9 mouse cellular contexts compared by ENCODE assay signal in the genomic region with DNA sequence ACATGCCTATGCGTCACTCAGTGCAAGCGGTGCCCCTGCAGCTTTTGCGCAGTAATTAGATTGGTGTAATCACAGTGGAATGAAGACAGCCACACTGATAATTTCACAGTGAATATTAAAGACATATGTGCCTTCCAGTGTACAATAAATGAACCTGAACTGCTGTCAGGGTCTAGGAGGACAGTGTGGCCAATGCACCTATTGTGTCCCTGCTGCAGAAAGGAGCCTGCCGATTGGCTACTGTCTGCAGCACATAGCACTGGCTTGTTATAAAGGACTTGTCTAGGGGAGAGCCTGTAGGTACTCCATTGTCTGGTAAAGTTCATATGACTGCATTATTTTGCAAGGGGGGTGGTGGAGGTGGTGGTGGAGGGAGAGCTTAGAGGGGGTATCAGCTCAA.
DNase-seq lines count a peak whose midpoint lies in the region; ATAC-seq lines count a peak whose summit lies in the region.
"Had no signal": no experiment of that assay in that cellular context is flagged by ENCODE, and none has a peak within 500 bp of the region (broad histone marks: within the 10 kb centered on the region; RNA-seq: fewer than 3 reads in every experiment).

No protein-coding gene starts in this region.

- ATAC-seq in hindbrain, embryonic 12.5 days (ENCODE audit: low FRiP score), result peak; percentile 87
- peak; percentile 69 for ATAC-seq in midbrain, embryonic 11.5 days (ENCODE audit: low FRiP score)

- intact Hi-C loops in gastrocnemius, postnatal 36 days (cut with DNase I), result no loop called here

- no peaks in the 10 kb centered on the region for H3K27me3 ChIP-seq in hindbrain, embryonic 12.5 days
- H3K27me3 ChIP-seq in midbrain, embryonic 11.5 days (ENCODE audit: control insufficient read depth, insufficient read depth, low read length), result no peaks in the 10 kb centered on the region

- 49% methylated on average over 4 of the region's 4 CpGs for WGBS in hindbrain, embryonic 12.5 days
- 86% methylated on average over 4 of the region's 4 CpGs for WGBS in midbrain, embryonic 11.5 days

- DNase-seq in brain, embryonic 18.5 days (ENCODE audit: low read depth, low spot score), result peak; percentile 73
- peak; percentile 55 to 70 for DNase-seq in cerebellum, postnatal 36 days
- peak; percentile 86 for DNase-seq in midbrain, embryonic 11.5 days (ENCODE audit: low spot score, missing footprints)
- DNase-seq in gastrocnemius, adult 8-10 months (ENCODE audit: low spot score in 2 of 2), result no peak
- no peak for DNase-seq in kidney, adult 11 months
- DNase-seq in gastrocnemius, postnatal 36 days, result no peak
- no peak for DNase-seq in MN1 (ENCODE audit: low spot score)

- peaks cover 25% of the 10 kb centered on the region for H3K4me1 ChIP-seq in hindbrain, embryonic 12.5 days
- peaks cover 30% of the 10 kb centered on the region for H3K4me1 ChIP-seq in midbrain, embryonic 11.5 days (ENCODE audit: control insufficient read depth, insufficient read depth, low read length)

- no peaks in the 10 kb centered on the region for H3K36me3 ChIP-seq in hindbrain, embryonic 12.5 days
- no peaks in the 10 kb centered on the region for H3K36me3 ChIP-seq in midbrain, embryonic 11.5 days (ENCODE audit: control insufficient read depth, insufficient read depth, low read length)

- peak overlapping the region; percentile 30; the same call in 1 of the 2 replicates for H3K4me3 ChIP-seq in hindbrain, embryonic 12.5 days
- H3K4me3 ChIP-seq in midbrain, embryonic 11.5 days (ENCODE audit: low read depth, low read length), result no peak overlapping the region

- peak overlapping the region; percentile 53 for H3K4me2 ChIP-seq in hindbrain, embryonic 12.5 days (replicated peaks)
- peak overlapping the region; percentile 39 for H3K4me2 ChIP-seq in midbrain, embryonic 11.5 days

- peak overlapping the region; percentile 94 for H3K27ac ChIP-seq in hindbrain, embryonic 12.5 days
- peak overlapping the region; percentile 80 for H3K27ac ChIP-seq in midbrain, embryonic 11.5 days (ENCODE audit: low read depth, low read length)
- H3K27ac ChIP-seq: liver, embryonic 14.5 days had no signal

- H3K9me3 ChIP-seq in hindbrain, embryonic 12.5 days (replicated peaks), result no peaks in the 10 kb centered on the region
- H3K9me3 ChIP-seq in midbrain, embryonic 11.5 days (ENCODE audit: control insufficient read depth, low read length), result no peaks in the 10 kb centered on the region

- peak overlapping the region; percentile 53 for H3K9ac ChIP-seq in hindbrain, embryonic 12.5 days
- peak overlapping the region; percentile 3; the same call in 1 of the 2 replicates for H3K9ac ChIP-seq in midbrain, embryonic 11.5 days (ENCODE audit: low read length)
- H3K9ac ChIP-seq: liver, embryonic 14.5 days had no signal

Comparison
In these comparisons a context has a peak if more than half of its experiments do, and no peak if none do; other contexts are left out.
1. DNase-seq: peak in brain, embryonic 18.5 days (single experiment), cerebellum, postnatal 36 days (2 of 2) and midbrain, embryonic 11.5 days (single experiment); none in gastrocnemius, adult 8-10 months (0 of 2), kidney, adult 11 months (single experiment), gastrocnemius, postnatal 36 days (0 of 2) and MN1 (single experiment).